Mouse (Mus musculus) thymus, postnatal 0 days (tissue): Measurements from ENCODE around the gene Chd2. TPM values are rescaled to one million over a fixed set of nuclear protein-coding genes. Genes with fewer than 3 reads are reported as not detected.

Experiments
- DNase-seq: peaks from one replicate; pipeline ENCODE4 v3.0.0-alpha.2; 2015; ENCODE audit warnings: low spot score
- polyA plus RNA-seq: library from polyadenylated mRNA; unstranded; fragments of >200 nt; fragmentation: Nextera tagmentation; extraction: Ambion mirVana; gene quantifications from 2 replicates; pipeline ENCODE4 v1.2.1, GENCODE M21; 2015

The Chd2 gene
- polyA plus RNA-seq, 1 experiment from 2014 or later = 64.2 TPM

DNA sequence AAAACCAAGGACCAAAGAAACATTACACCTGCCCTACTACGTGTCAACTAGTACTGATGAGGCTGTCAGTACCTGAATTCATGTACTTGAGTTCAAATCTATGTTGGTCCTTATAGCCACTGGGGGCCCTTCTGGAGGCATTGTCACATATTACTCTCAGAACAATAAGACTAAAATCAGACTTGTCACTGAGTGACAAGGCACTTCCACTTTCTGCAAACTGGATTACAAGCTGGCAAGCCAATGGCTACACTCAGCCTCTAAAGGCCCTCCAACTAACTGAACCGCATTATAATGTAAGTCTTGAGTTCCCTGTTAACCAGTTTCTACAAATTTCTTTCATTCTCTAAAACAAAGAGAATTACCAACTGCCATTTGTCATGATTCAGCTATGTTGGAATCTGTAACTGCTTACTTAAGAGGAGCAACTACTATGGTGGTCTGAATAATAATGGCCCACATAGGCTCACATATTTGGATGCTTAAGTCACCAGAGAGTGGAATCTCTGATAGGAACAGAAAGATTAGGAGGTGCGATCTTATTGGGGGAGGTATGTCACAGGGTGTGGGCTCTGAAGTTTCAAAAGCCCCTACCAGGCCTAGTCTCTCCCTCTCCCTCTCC, 89.3 kb downstream of the Chd2 start:
- no peak for DNase-seq

DNA sequence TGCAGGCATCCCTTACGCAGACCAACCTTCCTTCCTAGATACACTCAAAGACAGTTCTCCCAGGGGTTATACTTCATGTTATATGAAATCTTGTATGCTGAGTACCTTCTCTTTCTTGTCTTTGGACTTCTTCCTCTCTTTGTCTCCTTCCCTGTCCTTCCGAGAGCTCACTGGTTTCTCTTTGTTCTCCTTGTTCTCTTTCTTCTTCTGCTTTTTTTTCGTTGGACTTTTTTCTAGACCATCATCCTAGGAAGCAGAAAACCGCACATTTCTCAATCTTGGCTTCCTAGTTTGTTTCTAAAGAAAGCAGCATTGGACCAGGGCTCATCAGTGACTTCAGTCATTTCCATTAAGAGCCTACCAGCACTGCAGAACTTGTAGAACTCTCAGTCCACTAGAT, 90.0 kb downstream of the Chd2 start:
- no peak for DNase-seq

DNA sequence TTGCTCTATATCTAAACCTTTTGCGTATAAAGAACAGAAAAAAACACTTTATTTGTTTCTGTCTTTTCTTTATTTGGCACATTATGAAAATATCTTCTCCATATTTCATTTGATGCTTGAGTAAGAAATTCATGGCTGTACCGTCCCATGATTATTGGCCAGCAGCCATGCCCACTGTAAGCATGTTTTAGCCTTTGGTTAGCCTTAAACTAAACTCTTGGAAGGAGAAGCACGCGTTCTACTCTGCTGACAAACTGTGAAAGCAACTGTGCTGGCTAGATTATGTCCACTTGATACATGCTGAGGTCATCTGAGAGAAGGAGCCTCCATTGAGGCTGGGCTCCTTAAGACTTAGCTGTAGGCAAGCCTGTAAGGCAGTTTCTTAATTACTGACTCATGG, 99.4 kb downstream of the Chd2 start:
- DNase-seq = no peak

DNA sequence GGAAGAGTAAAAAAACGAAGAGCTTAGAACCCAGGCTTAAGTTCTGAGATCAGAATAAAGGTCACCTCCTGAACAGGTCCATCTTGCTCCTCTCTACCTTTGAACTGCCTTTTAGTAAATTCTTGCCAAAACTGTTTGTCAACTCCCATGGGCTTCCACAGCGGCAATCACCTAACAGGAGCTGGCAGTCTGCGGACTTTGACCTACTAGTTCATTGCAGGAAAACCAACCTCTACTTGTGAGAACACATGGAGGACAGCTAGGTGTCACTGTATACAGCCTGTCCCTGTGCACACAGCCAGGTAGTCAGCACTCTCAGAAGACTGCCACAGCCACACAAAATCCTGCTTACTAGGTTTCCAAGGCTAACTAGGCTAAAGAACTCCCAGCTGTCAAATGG, 99.8 kb downstream of the Chd2 start:
- DNase-seq = no peak

DNA sequence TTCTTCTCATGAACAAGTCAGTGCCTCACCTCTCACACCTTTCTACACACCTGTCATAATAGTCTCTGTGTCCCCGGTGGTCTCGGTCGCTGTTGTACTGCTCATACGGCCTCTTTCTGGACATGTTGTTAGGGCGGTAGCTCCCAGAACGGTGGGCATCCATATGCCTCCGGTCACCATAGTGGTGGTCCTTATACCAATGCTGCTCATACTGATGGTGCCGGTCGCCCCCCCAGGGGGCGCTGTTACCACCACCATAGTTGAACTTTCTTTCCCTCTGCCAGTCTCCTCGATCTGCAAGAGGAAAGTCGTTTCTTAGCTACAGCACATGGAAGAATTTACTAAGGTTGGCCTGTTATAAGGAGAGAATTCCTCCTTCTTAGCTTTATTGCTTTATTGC, 105.9 kb downstream of the Chd2 start:
- DNase-seq = peak; percentile 24

DNA sequence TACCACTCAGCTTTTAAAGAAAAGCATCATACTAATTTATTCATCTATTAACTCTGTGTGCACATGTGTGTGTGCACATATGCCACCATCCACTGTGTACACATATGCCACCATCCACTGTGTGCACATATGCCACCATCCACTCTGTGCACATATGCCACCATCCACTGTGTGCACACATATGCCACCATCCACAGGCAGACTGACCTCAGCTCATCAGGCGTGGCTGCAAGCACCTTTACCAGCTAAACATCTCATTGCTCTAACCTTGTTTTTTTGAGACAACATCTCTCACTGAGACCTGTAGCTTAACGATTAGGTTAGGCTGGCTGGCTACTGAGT, 107.3 kb downstream of the Chd2 start:
- no peak for DNase-seq

DNA sequence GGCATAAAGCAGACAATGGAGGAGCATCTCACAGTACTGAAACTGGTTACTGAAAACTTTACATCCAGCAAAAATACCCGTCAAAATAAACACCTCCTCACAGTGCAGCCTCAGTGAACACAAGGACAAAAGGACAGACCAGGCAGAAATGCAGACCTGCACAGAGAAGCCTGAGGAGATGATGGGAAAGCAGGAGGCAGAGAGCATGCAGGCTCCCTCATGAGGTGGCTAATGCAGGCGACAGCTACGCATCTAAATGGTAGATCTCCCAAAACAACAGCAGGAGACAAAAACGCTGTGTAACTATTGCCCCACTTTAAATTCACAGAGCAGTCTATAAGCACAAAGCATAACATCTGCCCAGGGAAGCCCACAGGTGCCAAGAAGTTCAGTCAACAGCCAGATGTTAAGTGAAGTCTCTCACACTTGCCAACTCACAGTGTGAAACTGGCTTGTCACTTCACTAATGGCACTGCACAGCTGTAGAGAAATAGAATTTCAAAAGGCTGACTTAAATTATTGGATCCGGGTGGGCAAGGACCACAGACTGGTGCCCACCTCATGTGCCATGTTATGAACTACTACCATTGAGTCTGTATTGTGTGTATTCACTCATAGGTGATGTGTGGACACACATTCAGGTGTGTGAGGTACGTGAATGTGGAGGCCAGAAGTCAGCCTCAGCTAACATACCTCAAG, 107.8 kb downstream of the Chd2 start:
- DNase-seq = no peak

DNA sequence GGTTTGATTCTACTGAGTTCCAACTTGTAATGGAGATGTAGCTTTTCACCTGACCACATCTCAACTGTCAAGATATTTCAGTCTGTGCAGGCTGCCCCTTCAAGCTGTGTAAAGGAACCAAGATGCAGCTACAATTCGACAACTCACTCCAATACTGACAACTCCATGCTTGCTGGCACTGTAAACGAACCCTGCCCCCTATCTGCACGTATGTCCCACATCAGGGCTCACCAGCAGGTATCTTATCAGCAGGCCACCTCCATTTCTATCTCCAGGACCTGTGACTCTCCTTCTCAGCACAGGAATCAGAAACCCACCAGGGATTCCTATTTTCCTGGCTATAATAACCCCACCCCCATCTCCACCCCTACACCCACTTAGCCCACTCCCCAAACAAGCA, 113.1 kb downstream of the Chd2 start:
- DNase-seq = no peak

DNA sequence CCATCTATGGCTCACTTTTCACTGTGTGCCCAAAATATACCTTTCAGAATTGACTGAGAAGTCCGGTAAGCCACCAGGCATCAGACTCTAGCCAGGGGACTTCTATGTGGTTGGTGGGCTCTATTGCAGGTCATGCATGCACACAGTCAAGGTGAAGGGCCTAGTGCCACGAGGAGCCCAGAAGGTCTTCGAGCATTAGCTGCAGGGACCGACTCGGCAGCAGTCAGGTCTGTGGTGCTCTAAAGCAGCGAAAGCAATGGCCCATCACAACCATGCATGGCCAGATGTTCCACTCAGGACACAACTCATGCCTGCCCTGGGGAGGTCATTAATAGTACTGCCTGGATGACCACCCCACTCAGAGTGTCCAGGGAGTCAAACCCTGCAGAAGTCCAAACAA, 113.8 kb downstream of the Chd2 start:
- DNase-seq = no peak

DNA sequence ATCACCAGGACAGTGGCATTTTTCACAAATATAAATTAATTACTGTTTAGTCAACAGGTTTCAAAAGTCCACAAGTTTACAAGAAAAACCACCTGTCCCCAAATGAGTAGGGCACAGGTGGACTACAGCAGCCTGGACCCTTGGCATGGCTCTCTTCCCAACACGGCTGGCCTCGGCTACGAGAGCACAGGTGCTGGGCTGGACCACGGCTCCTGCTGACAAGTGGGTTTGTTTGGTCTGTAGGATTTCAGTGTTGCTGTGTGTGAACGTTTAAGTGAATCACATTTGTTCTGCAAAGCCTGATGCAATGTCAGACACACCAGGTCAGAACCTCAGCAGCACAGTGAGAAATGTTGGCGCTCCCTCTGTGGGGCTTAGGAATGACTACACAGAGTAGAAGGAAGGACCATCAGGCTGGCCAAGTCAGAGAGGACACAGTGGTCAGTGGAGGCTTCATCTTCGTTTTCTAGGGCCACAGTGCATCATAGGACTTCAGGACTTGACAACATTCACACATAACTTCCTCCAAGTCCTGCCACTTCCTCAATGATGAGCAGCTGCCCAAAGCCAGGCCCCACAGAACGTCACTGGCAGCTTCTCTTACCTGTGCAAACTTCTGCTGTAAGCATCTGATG, 114.8 kb downstream of the Chd2 start:
- DNase-seq = no peak

DNA sequence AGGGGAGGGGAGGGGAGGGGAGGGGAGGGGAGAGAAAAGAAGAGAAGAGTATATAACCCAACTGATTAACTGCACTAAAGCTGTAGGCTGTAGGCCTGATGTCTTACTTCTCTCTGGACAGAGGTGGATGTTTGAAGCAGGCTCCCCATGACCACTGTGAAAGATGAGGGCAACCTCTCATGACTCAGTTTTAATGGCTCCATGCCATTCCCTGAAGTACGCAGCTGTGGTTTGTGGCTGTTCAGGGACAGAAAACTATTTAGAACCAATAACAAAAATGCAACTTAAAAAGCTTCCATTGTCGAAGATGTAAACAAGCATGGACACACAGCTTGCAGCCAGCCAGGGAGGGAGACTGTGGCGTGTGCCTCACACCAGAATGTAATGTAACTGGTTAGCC, 115.4 kb downstream of the Chd2 start:
- no peak for DNase-seq

DNA sequence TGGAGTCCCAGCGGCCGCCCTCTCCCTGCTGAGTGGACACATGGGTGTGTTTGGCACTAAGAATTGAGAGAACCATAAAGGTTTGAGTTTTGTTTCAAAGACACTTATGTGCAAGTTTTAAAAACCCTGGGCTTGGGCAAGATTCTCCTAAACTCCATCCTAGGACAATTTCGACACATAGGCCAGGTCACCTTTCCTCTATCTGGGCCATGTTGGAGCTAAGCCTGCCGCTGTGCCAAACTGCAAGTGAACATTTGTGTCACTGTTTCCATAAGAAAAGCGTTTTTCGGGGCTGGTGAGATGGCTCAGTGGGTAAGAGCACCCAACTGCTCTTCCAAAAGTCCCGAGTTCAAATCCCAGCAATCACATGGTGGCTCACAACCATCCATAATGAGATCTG, 116.2 kb downstream of the Chd2 start:
- no peak for DNase-seq

DNA sequence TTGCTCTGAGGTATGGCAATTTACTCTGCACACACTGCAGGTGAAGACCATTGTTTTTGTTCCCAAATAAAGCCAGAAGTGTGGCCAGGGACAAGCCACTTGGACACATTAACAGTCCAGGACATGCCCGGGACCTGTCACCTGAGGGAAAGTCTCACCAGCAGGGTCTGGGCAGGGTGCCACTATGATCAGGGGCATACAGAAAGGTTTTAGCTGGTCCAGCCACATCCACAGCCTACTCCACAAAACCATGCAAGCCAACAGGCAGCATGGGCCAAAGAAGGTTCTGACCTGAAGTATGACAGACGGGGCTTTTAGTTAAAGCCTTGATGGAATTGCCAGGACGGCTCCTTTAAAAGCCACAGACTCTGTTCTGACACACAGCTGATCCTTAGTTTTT, 116.9 kb downstream of the Chd2 start:
- DNase-seq = no peak

DNA sequence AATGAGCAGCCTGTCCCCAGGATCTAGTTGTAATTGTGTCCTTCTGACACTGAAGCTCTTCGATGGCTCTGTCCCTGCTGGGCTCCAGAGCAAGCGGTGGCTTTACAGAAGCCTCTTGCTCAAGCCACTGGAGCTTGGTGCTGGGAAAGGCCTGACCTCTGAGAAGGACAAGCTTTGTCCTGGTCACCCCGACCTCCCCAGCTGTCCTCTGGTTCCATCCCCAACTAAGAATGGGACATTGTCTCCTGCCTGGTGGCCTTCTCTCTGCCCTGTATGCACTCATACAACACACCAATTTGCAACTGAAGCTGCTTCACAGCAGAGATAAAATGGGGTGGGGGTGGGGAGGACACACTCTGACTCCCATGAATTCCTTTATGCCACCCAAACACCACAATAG, 117.4 kb downstream of the Chd2 start:
- no peak for DNase-seq

DNA sequence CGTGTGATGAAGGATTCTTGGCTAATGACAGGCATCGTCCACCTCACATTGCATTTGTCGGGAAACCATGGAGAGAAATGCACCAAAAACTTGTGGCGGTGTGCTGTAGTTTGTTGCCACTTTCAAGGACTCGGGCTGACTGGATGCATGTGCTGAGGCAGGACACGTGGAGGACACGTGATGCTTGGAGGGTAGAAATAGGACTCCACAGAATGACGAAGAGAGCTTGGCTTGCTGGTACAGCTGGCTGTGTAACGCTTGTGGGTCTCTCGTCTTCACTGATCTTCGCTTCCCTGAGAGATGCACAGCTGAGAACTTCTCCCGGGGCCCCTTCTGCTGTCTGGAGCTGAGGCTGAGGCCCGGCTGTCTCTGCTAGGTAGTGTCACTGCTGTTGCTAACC, 118.4 kb downstream of the Chd2 start:
- DNase-seq = no peak

DNA sequence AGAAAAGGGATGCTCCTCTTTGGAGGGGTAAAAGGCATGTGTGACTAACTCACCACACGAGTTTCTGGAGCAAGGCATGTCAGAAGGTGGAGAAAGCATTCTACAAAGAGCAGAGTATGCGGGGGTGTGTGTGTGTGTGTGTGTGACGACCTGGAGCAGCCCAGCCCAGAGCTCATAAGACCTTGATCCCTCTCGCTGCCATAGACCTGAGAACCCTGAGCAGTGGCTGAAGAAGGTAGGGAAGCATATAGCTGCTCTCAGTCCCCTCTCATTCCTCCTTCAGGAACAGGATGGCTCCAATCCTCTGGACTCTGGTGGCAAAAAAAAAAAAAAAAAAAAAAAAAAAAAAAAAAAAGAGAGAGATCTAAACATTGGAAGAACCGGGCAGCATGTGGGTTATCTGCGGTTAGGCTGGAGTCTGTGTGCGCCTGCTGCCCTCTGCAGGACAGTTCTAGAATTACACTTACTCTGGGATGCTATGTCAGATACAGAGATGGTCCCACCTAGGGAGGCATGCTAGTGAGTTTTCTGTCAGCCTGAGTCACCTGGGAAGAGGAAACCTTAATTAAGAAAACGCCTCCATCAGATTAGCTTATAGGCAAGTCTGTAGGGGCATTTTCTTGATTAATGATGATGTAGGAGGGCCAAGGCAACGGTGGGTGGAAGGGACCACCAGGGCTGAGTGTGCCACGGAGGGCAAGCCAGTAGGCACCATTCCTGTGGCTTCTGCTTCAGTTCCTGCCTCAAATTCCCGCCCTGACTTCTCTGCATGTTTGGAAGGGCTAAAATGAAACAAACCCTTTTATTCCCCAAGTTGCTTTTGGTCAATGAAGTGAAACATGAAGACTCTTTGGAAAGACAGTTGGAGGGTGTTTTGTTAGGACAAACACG, 119.2 kb downstream of the Chd2 start:
- peak; percentile 67 for DNase-seq

DNA sequence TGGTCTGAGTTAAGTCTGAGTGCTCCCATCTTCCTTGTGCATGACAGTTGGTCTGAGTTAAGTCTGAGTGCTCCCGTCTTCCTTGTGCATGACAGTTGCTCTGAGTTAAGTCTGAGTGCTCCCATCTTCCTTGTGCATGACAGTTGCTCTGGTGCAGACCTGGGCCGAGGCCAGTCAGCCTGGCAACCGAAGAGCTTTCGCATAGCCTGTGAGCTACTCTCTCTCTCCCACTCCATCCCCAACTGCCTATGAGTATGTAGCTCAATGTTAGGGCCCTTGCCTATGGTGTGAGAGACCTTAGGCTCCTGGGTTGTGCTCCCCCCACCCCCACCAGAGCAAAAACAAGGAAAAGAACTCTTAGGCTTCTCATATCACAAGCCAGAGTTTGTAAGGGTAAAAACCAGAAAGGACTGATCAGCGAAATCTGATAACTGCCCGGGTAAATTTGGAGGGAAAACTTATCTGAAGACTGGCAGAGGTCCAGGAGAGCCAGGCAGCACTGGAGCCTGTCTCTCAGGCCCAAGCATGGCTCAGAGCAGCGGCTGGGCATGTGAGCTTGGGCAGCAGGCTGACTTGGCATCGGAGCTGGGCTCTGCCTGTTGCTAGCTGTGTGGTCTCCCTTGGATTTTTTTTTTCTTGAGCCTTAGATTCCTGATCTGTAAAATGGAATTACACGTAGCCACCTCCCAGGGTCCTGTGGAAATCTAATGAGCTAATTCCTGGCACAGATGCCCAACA, 120.2 kb downstream of the Chd2 start:
- no peak for DNase-seq

DNA sequence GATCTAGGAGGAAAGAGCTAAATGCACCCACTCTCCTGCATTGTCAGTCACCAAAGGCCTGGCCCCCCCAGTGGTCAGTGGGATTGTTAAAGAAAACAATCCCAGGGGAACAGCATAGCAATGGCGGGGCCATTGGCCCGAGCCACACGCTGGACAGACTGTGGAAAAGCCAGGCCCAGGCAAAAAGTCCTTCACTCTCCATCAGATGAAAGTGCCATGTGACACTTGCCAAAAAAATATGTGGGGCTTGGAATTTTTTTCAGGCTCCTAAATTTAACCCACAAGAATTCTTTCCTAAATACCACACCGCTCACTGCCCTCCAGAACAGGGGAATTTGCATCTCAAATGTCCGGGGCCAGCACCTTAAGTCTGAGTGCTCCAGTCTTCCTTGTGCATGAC, 120.8 kb downstream of the Chd2 start:
- no peak for DNase-seq

DNA sequence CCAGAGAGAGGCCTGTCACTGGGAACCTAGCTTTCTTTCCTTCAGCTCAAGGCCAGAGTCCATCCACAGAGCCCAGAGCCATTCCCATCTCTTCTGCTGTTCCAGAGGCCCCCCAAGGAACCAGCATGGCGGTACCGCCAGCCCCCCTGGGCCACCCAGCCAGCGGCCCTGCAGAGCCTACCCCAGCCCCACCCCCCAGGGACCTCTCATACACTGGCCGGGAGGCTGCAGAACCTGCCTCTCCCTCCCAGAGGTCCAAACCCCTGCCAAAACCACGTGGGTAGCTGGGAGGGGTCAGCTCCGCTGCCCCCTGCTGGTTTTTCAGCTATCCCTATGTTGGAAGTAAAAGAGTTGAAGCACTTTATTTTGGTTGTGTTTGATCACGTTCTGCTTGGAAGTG, 122.3 kb downstream of the Chd2 start:
- DNase-seq = no peak

DNA sequence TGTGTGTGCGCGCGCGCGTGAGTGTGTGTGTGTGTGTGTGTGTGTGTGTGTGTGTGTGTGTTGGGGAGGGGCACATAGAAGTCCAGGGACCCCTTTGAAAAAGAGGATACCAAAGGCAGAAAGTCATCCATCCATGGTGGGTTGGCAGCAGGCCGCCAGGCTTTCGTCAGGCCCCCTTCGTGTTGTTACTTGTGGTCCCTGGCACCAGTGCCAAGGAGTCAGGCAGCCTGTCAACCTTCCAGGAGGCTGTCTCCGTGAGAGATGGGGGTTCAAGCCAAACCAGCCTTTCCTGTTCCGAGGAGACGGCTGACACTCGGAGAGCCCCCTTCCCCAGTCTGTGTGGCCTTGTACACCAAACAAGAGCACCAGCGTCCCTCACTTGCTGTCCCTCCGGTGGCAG, 127.4 kb downstream of the Chd2 start:
- DNase-seq = no peak

DNA sequence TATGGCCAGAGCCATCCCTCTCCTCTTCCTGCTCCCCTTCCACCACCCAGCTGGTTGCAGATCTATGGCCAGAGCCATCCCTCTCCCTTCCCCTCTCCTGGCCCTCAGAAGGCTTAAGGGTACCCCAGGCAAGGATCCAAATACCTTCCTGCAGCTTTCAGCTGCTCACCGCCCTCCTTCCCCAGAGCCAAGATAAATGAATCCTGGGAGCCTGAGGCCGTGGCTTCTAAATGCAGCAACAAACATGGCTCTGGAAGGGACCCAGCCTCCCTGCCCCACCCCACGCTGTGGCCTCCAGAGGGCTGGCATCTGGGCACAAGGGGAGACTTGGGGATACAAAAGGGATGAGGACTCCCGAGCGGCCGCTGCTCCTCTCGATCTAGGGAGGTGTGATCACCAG, 129.2 kb downstream of the Chd2 start:
- no peak for DNase-seq
